Mouse (Mus musculus) C2C12 (cell line): ENCODE results near the gene Ubap1. TPM values are rescaled to one million over a fixed set of nuclear protein-coding genes. Genes with fewer than 3 reads are reported as not detected.

Experiments
- H3K27me3 ChIP-seq: one replicate; pipeline ENCODE4 v1.6.1; 2011; ENCODE audit not compliant: control insufficient read depth, insufficient read depth, insufficient read length
- H3K36me3 ChIP-seq: one replicate; pipeline ENCODE4 v1.6.1; 2011; ENCODE audit not compliant: control insufficient read depth, insufficient read depth
- H3K4me3 ChIP-seq: one replicate; pipeline ENCODE4 v1.5.1; 2011; ENCODE audit warnings: mild to moderate bottlenecking, control low read depth; ENCODE audit not compliant: poor library complexity, insufficient read depth, severe bottlenecking
- H3K79me2 ChIP-seq: one replicate; pipeline ENCODE4 v1.6.1; 2011; ENCODE audit not compliant: control insufficient read depth, insufficient read depth
- H3K79me3 ChIP-seq: one replicate; pipeline ENCODE4 v1.6.1; 2011; ENCODE audit warnings: low read depth, control low read depth
- H3ac ChIP-seq: one replicate; pipeline ENCODE3; 2011; ENCODE audit warnings: low read depth; ENCODE audit not compliant: control insufficient read depth, insufficient read length
- CEBPB ChIP-seq: IDR thresholded peaks from one replicate; pipeline ENCODE4 v1.6.1; 2011; ENCODE audit warnings: low read depth, mild to moderate bottlenecking, control low read depth, moderate library complexity
- CTCF ChIP-seq: IDR thresholded peaks from one replicate; pipeline ENCODE4 v1.5.1; 2011; ENCODE audit not compliant: control insufficient read depth, insufficient read depth, insufficient read length
- FOSL1 ChIP-seq: IDR thresholded peaks from one replicate; pipeline ENCODE4 v1.8.0; 2011; ENCODE audit warnings: mild to moderate bottlenecking, low read length; ENCODE audit not compliant: poor library complexity, insufficient read depth, severe bottlenecking
- MAX ChIP-seq: IDR thresholded peaks from one replicate; pipeline ENCODE4 v1.6.1; 2011; ENCODE audit warnings: mild to moderate bottlenecking, control low read depth
- MYOD1 ChIP-seq: IDR thresholded peaks from one replicate; pipeline ENCODE4 v1.6.1; 2011; ENCODE audit warnings: low read depth; ENCODE audit not compliant: control insufficient read depth, insufficient read length
- MYOG ChIP-seq: IDR thresholded peaks from one replicate; pipeline ENCODE4 v1.6.1; 2011; ENCODE audit not compliant: control insufficient read depth, insufficient read length; ENCODE audit errors: extremely low read depth
- USF1 ChIP-seq: IDR thresholded peaks from one replicate; pipeline ENCODE4 v1.6.1; 2011; ENCODE audit warnings: low read depth, mild to moderate bottlenecking, control low read depth, moderate library complexity
- polyA plus RNA-seq: library from polyadenylated mRNA; unstranded; fragments of >200 nt; fragmentation: generic; extraction: Trizol; gene quantifications from one replicate; pipeline ENCODE4 v1.2.1, GENCODE M21; 2012; ENCODE audit warnings: missing spikeins

Ubap1 gene
- polyA plus RNA-seq, 1 experiment: 20.0 TPM

DNA sequence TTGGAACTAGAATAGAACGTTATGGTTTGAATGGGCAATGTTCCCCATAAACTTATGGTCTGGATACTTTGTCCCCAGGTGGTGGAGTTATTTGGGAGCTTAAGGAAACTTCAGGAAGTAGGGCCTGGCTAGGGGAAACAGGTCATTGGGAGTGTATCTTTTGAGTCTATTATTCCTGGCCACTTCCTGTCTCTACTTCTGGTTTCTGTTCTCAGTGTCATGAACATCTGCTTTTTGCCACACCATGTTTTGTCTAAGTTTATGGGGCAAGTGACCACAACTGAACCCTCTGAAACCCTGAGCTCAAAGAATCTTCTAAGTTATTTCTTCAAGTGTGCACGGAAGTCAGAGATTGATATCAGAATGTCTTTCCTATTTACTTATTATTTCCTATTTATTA, 58.6 kb downstream of the Ubap1 start:
- no peaks in the 10 kb centered on the region for H3K79me3 ChIP-seq
- TF ChIP-seq USF1 (no peak), FOSL1 (no peak), CEBPB (no peak), MYOD1 (no peak), MYOG (no peak), MAX (no peak), CTCF (no peak)
- no peaks in the 10 kb centered on the region for H3K27me3 ChIP-seq
- H3K4me3 ChIP-seq: no peak overlapping the region
- H3K36me3 ChIP-seq: peaks cover 18% of the 10 kb centered on the region
- H3K79me2 ChIP-seq: no peaks in the 10 kb centered on the region
- H3ac ChIP-seq: no peak overlapping the region

GRCm38 (mm10) chr4:41409341-41409740, 60.5 kb downstream of the Ubap1 start:
- H3K36me3 ChIP-seq: peaks cover 7% of the 10 kb centered on the region
- no peak for TF ChIP-seq MYOD1
- no peak for TF ChIP-seq FOSL1
- TF ChIP-seq CTCF: no peak
- TF ChIP-seq USF1: no peak
- TF ChIP-seq CEBPB: no peak
- TF ChIP-seq MYOG: no peak
- TF ChIP-seq MAX: no peak

GRCm38 (mm10) chr4:41416966-41417365, 68.2 kb downstream of the Ubap1 start:
- H3K27me3 ChIP-seq: no peaks in the 10 kb centered on the region
- no peak overlapping the region for H3K4me3 ChIP-seq
- no peak for TF ChIP-seq FOSL1
- TF ChIP-seq CEBPB: no peak
- no peak for TF ChIP-seq USF1
- TF ChIP-seq MAX: no peak
- no peak for TF ChIP-seq MYOG
- TF ChIP-seq MYOD1: no peak
- TF ChIP-seq CTCF: no peak
- no peak overlapping the region for H3ac ChIP-seq
- no peaks in the 10 kb centered on the region for H3K36me3 ChIP-seq
- no peaks in the 10 kb centered on the region for H3K79me3 ChIP-seq
- no peaks in the 10 kb centered on the region for H3K79me2 ChIP-seq

More at GRCm38 (mm10) chr4:41409341-41409740, 60.5 kb downstream of the Ubap1 start:
- no peaks in the 10 kb centered on the region for H3K79me3 ChIP-seq
- no peaks in the 10 kb centered on the region for H3K27me3 ChIP-seq
- no peak overlapping the region for H3K4me3 ChIP-seq
- H3K79me2 ChIP-seq: no peaks in the 10 kb centered on the region
- H3ac ChIP-seq: no peak overlapping the region

DNA sequence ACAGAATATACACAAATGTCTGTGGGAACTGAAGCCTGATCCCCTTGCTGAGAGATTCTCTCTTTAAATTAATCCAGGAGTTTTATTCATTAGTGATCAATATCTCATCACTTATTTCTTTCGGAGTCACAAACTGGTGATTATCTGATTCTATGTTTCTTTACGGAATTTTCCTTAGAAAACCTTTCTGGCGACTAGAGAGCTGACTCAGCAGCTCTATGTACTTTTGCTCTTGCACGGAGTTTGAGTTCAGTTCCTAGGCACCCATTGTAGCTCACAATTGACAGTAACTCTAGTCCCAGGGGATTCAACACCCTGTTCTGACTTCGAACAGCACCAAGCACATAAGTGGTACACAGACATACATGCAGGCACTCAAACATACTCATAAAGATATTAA, 90.1 kb downstream of the Ubap1 start:
- no peaks in the 10 kb centered on the region for H3K79me2 ChIP-seq
- no peaks in the 10 kb centered on the region for H3K79me3 ChIP-seq
- no peaks in the 10 kb centered on the region for H3K36me3 ChIP-seq
- TF ChIP-seq CEBPB: no peak
- TF ChIP-seq MYOD1: no peak
- TF ChIP-seq MAX: no peak
- TF ChIP-seq FOSL1: no peak
- H3ac ChIP-seq: no peak overlapping the region
- no peaks in the 10 kb centered on the region for H3K27me3 ChIP-seq
- H3K4me3 ChIP-seq: no peak overlapping the region

Other genes with a start within 250 kb of the Ubap1 start
- 29.4 TPM for gene Nol6, start 224.5 kb upstream of the Ubap1 start, polyA plus RNA-seq
- 49.1 TPM for gene Ube2r2, start 213.3 kb upstream of the Ubap1 start, polyA plus RNA-seq
- 61.0 TPM for gene Ubap2, start 73.9 kb upstream of the Ubap1 start, polyA plus RNA-seq
- gene Dcaf12, start 34.1 kb upstream of the Ubap1 start, polyA plus RNA-seq: 20.9 TPM
- 3.0 TPM for gene Kif24, start 115.9 kb downstream of the Ubap1 start, polyA plus RNA-seq
- 27.3 TPM for gene Nudt2, start 116.2 kb downstream of the Ubap1 start, polyA plus RNA-seq
- 2.8 TPM for gene AI464131, start 154.1 kb downstream of the Ubap1 start, polyA plus RNA-seq
- gene 1110017D15Rik, start 168.3 kb downstream of the Ubap1 start, polyA plus RNA-seq: 0.14 TPM
- 1.7 TPM for gene Fam219a, start 220.5 kb downstream of the Ubap1 start, polyA plus RNA-seq
- not detected for gene Dnaic1, start 220.8 kb downstream of the Ubap1 start, polyA plus RNA-seq